Mouse (Mus musculus) gonadal fat pad, adult 2 months (tissue): ENCODE data around the gene Ace. TPM values are rescaled to one million over a fixed set of nuclear protein-coding genes. Genes with fewer than 3 reads are reported as not detected.
"Not testable (repeated sequence)": the region's sequence is repeated elsewhere in the genome, so short reads cannot be mapped to it uniquely, and the experiment has no call there.

Experiments used
- DNase-seq: peaks from one replicate; pipeline ENCODE4 v3.0.0-alpha.2; 2012; ENCODE audit warnings: low read depth
- polyA plus RNA-seq: library from polyadenylated mRNA; depleted of rRNA; stranded (reverse); fragments of >200 nt; gene quantifications from 2 replicates; pipeline ENCODE4 v1.2.3, GENCODE M21; 2012

Gene Ace
- polyA plus RNA-seq, 1 experiment: 267 TPM

DNA sequence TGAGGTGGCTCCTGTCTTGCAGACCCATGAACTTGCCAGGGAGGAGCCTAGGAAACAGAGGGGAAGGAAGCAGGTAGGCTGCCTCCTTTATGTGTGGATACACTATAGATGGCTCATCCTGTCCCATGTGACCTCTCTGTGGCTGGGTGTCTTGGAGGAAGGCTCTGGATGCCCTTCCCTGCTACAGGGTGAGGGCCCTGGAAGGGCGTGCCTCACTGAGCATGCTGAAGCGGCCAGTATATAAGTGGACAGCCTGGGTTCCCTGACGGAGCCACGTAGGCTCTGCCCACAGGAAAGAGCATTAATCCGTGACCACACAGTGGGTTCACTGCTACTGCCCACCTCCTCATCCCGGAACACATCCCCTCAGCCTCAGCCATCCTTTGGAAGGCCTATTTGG lies 21.7 kb downstream of the Ace start:
- no peak for DNase-seq

DNA sequence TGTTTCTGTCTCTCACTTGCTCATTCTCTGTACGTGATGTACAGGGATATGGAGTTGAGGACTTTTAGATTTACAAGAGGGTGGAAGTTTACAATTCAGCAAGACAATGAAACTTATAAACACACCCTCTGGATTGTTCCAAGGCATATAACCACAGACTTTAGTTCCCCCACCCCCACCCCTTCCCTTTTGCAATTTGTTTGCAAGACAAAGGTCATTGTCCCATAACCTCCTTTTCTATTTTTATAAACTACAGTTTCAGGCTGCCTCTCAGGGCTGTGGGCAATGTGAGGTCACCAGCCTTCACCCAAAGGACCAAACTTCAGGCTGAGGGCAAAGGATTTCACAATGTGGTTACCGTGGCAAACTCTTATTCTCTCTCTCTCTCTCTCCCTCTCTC lies 22.5 kb downstream of the Ace start:
- DNase-seq: no peak

DNA sequence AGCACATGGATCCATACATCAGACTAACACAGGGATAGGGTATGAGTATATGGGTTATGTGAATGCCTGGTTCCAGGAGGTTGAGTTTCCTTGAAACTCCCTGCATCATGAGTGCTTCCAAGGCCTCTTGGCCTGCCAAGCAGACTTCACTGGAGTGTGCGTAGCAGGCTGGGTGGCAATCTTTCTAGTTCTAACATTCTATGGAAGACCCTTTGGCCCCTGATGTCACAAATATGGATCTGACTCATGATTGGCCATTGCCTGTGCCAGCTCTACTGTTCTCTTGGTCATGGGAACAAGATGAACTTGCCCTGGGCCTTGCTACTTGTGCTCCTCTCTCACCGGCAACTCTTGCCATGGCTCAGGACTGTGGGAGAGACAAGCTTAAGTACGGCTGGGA lies 26.6 kb downstream of the Ace start, which contains the start of gene Ace3:
Gene Ace3 (plus strand): TSS at position 301 of the 400 bp plus-strand sequence.
- no peak for DNase-seq

DNA sequence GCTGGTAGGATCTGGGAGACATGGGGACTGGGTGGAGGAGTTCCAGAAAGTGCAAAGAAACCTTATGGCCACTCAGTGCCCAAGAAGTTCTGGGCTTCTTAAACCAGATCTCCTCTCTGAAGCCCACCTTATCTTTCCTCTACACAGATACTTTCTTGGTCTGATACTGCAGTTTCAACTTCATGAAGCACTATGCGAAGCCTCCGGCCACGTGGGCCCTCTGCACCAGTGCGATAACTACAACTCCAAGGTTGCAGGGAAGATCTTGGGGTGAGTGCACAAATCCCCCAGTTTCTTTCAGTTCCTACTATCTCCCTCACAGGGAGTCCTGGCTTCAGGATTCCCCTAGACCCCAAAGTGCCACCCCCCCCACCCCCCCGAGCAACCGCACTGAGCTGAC lies 32.3 kb downstream of the Ace start:
- no peak for DNase-seq

DNA sequence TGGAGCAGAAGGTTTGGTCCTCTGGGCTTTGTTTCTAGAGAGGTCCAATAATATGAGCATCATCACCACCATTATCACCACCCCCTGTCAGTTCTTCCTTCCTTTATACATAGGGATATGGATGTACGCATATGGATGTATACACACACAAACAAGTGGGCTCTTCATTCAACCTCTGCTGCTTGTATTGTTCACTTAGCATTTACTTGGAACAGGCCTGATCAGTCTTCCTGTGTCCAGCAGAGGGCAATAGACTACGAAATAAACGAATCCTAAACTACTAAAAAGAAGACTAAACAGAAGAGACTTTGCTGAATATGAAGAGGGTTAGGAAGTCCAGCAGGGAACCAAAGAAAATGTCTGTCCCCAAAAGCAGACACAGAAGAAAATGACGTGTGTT lies 34.0 kb downstream of the Ace start:
- no peak for DNase-seq

DNA sequence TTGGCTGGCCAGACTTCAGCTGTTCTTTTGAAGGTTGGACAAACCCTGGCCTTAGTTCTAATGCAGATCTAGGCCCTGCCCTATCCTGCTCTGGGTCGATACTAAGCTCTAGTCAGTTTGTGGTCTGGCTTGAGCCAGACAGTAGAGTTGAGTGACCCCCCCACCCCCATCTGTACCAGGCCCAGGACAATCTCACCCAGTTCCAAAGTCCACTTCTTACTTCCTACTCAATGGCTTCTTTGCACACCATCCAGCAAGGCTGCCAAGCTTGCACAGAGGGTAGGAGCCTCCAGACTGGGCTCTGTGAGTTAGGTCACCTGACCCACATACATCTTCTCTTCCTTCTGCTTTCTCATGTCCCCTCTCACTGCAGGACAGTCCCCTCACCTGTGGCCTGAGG lies 36.8 kb downstream of the Ace start:
- no peak for DNase-seq

DNA sequence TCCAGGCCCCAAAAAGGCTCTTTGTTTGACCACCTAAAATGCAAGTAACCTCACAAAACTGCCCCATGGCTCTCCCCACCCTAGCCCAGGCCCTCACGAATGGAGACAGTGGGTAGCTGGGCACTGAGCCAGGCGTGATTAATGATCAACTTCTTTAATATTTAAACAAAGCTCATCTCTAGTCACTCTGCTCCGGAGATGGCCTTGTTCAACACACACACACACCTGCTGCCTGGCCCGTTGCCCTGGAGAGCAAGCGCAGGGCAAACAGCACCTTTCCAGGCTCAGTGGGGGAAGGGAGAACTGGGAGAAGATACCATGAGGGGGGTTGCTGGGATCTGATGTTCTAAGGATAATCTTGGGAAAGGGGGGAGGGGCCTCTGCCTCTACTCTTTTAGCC lies 38.2 kb downstream of the Ace start:
- DNase-seq: no peak

DNA sequence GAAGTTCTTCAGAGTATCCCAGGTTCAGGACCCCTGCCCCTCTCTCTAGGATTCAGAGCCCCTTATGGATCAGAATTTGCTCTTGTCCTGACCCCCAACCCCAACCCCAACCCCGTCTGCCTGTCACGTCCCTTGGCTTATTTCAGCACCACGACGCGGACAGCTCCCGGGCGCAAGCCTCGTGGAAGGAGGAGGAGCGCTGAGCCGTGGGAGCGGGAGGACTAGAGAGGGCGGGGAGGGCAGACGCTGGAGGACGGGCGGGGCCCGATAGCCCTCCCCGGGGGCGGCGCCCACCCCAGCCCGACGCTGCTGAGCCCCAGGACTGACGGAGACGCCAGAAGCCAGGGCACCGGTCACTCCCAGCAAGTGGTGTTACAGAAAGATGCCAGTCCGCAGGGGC lies 40.1 kb downstream of the Ace start, which contains the start of gene Kcnh6:
Gene Kcnh6 (plus strand): TSS at position 304 of the 400 bp plus-strand sequence.
- DNase-seq: no peak

DNA sequence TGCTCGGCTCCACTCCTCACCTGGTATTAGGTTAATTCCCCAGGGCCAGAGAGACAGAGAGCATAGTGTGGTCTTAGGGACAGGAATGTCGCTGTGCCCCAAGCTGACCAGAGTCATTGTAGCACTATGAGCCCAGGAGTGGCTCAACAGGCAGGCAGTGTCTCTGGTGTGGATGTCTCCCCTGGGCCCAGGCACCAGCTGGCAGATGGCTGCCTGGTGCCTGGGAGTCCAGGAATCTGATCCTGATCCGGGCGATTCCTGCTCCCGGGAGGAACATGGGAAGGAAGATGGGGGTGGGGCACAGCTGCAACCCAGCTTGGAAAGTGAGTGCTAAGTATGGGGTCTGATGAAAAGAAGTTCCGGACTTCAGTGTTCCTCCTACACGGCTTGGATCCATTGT lies 45.0 kb downstream of the Ace start:
- DNase-seq: no peak

DNA sequence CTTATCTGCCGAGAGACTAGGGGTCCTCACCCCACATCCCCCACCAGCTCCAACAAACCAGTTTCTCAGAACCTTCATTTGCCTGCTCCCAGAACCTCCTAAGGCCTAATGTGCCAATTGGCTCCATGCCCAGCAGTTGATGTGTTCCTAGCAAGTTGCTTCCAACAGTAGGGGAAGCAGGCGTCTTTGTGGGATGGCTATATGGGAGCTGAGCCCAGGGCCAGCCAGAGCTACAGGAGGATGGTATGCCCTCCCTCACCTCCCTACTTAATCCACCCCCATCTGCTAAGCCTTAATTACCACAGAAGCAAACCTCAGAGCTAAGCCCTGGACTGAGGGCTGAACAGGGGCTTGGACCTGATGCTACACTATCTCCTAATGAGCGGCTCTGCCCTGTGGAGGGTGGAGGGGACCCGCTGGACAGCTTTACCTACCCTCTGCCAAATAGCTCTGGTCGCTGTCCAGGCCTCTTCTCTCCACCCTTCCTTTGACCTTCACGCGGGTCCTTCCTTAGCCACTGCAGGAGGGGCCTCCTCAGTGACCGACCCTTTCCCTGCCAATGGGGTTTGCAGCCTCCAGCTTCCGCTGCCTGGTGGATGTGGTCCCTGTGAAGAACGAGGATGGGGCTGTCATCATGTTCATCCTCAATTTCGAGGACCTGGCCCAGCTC lies 45.9 kb downstream of the Ace start:
- DNase-seq: no peak

DNA sequence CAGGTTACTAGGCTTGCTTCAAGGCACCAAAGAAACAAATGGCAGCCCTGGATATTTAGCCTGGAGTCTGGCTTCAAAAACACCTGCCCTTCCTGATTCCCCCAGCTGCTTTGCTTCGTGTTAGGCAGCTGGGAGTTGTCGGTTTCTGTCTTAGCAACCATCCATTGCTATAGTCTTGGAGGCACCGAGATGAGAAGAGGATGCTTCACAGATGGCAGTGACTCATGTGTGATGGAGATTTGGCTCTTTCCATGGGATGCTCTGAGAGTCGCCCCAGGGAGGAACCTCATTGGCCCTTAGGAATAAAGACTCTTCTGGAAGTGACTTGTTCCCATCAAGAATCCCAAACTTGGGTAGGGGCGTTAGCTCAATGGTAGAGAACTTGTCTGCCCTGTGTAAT lies 48.7 kb downstream of the Ace start:
- DNase-seq: no peak

DNA sequence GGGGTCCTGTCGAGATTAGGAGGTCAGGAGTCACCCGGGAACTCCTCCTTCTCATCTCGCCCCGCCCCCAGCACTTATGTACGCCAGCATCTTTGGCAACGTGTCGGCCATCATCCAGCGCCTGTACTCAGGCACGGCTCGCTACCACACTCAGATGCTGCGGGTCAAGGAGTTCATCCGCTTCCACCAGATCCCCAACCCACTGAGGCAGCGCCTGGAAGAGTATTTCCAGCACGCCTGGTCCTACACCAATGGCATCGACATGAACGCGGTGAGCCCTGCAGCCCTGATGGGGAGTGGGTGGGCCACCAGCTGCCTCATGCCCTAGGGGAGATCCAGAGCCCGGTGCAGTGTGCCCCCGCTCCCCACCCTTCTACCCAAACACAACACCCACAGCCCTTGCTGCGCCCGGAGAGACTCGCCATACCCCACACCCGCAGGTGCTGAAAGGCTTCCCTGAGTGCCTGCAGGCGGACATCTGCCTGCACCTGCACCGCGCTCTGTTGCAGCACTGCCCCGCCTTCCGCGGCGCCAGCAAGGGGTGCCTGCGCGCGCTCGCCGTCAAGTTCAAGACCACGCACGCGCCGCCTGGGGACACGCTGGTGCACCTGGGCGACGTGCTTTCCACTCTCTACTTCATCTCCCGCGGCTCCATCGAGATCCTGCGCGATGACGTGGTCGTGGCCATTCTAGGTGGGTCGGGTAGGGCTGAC lies 52.5 kb downstream of the Ace start:
- no peak for DNase-seq

DNA sequence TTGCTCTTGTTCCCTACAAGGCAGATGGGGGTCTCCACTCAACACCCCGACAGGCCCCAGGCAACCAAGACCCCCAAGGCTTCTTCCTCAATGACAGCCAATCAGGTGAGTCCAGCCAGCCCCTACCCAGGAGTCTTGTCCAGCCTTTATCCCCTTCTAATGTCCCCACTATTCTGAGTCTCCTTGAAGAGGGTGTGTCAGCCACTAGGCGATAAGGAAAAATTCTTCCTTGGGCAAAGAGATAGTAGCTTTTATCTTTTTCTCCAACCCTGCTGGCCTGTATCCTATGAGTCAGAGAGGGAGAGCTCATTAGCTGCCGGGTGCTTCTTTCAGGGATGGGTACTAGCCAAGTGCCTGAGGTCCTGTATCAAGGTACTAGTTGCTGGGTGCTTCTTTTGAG lies 58.0 kb downstream of the Ace start:
- no peak for DNase-seq

DNA sequence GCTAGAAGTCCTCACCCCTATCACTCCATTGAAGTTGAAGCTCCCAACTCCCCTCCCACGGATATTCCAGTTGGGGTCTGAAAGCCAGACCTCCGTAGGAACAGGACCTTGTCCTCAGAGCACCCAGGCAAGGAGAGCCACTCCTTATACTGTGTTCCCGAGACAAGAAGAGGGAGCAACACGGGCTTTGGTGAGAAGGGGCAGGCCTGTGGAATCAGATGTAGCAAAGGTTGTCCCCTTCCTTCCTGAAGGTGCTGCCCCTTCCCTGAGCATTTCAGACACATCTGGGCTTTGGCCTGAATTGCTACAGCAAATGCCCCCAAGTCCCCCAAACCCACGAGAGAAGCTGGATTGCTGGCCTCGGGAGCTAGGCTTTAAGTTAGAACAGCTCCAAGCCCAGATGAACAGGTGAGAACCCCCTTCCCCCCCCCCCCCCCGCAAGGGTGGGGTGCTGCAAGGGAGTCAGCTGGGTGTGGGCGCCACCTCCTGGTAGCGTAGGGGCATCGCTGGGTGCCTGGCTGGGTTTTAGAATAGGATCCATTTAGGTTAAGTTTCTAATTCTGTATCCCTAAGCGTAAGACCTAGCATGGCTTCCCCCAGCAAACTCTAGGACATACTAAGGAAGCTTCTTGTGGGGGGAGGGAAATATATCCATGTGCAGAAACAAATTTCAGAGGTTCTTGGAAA lies 58.9 kb downstream of the Ace start:
- DNase-seq: no peak

DNA sequence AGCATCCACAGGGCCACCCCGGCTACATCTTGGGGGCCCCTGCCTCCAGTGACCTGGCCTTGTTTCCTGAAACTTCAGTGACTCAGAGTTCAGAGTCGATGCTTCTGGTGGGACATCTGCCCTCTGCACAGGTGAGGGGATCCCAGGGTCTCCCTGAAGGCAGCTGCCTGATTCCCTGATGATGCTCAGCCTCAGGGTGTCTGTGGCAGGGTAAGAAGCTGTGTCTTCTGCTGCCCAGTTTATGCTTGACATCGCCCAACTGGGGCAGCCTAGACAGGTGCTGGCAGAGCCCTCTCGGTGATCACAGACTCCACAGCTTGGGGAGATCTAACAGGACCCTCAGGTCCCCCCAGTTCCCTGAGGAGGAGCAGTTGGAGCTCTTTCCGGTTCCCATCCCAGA lies 59.9 kb downstream of the Ace start:
- DNase-seq: no peak

DNA sequence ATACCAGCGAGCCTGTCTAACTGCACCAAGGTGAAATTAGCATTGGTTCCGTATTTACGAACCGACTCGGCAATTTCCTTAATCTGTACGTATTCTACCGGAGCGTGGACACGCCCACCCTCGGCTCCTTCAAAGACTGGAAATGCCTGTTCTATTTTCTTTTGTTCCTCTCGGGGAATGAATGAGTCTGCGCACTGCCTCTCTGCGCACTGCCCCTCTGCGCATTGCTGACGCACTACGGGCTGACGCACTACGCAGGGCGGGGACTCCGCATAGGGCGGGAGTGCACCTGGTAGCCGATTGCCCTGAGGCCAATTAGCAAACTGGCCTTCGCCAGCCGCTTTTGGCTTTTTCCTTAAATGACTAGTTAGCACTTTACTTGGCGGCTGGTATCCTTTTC lies 64.3 kb downstream of the Ace start:
- not testable (repeated sequence) for DNase-seq

DNA sequence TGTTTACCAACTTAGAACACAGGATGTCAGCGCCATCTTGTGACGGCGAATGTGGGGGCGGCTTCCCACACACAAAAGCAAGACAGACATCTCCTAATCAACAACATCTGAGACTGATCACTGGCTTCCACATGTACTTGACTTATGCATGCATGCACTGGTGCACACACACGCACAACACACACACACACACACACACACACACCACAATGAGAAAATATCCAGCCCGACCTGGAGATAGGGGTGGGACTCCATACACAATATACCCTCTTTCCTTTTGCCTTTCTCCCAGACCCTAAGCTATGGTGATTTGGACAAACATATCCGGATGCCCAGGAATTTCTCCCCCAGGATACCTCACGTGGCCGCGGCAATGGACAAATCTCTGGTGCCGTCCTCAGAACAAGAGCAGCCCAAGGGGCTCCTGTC lies 65.8 kb downstream of the Ace start:
- no peak for DNase-seq

DNA sequence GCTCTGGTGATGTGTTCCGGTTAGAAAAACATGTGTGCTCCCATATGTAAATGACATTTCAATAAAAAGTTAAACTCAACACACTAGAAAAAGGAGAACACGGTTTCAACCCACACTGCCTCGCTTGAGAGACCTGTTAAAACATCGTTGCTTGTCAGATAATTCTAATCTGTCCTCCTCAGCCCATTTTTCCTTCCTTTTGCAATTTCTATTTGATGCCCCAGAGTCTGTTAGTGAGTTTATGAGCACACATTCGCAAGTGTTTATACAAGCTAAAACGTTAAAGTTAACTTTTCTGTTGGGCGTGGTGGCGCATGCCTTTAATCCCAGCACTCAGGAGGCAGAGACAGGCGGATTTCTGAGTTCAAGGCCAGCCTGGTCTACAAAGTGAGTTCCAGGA lies 67.2 kb downstream of the Ace start:
- DNase-seq: no peak

DNA sequence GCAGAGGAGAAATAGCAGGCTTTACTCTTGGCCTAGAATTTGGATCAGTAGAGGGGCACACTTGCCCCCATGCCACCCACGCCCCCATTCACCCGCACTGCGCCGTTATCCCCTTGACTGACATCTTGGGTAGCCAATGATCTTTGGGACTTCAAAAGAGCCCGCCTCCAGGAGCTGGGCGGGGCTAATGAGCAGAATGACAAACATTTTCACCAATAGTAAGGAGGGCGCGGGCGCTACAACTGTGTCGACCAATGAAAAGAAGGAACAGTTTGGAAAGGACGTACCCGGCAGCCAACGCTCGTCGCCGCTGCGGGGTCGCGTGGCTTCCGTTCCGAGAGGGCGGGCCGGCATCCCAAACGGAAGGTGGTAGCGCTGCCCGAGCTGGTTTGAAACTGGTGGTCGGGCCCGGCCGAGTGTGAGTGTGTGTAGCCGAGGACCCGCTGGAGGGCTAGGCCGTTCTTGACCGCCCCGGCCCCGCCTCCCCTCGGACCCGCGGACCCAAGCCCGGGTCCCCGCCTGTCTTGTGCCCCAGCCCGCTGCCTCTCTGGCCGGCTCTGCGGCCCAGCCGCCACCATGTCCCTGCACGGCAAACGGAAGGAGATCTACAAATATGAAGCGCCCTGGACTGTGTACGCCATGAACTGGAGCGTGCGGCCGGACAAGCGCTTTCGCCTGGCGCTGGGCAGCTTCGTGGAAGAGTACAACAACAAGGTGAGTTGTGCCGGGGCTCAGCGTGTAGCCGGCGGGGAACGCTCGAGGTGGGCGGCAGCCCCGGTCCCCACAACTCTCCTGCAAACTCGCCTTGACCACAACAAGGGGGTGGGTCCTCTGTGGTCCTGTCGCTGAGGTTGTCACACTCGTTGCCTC lies 69.0 kb downstream of the Ace start, which contains the start of gene Dcaf7:
Gene Dcaf7 (plus strand): TSS at position 325 of the 870 bp plus-strand sequence.
- DNase-seq: peak; percentile 67

DNA sequence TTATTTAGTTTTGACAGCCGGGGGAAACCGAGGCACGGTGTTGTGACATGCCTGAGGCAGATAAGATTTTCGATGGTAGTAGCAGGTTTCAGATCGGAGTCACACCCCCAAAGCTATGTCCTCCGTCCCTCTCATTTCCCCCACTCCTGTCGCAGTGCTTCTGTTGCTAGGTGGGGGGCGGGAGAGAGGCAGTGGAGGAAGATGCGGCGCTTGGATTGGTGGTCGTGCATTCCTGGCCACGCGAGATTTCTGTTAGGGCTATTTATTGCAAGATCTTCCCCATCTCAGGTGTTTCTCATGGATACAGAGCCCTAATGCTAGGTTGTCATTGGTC lies 69.6 kb downstream of the Ace start:
- DNase-seq: no peak
